In genomic region chr3:87367511-87367910, GRCm38 (mm10) we compare ENCODE assay signal across 39 mouse cellular contexts. TPM values are rescaled to one million over a fixed set of nuclear protein-coding genes. Genes with fewer than 3 reads are reported as not detected.
"Had no signal": no experiment of that assay in that cellular context is flagged by ENCODE, and none has a peak within 500 bp of the region (broad histone marks: within the 10 kb centered on the region; RNA-seq: fewer than 3 reads in every experiment).

No protein-coding gene starts in this region.

- H3K9me3 ChIP-seq: limb, embryonic 10.5 days; limb, embryonic 12.5 days; limb, embryonic 13.5 days; limb, embryonic 15.5 days; liver, embryonic 13.5 days; liver, embryonic 15.5 days; lung, embryonic 15.5 days; megakaryocyte, embryonic 14.5 days; midbrain, embryonic 10.5 days; midbrain, embryonic 12.5 days; midbrain, embryonic 13.5 days; midbrain, embryonic 15.5 days; neural tube, embryonic 12.5 days had no signal

- ATAC-seq: lung, postnatal 0 days; midbrain, embryonic 13.5 days; midbrain, embryonic 15.5 days; midbrain, embryonic 16.5 days had no signal

- H3K9ac ChIP-seq: limb, embryonic 12.5 days; limb, embryonic 13.5 days; limb, embryonic 15.5 days; liver, embryonic 13.5 days; liver, embryonic 14.5 days; liver, embryonic 15.5 days; lung, embryonic 14.5 days; lung, embryonic 15.5 days; midbrain, embryonic 12.5 days; midbrain, embryonic 13.5 days; midbrain, embryonic 15.5 days; neural tube, embryonic 12.5 days had no signal

- H3K27ac ChIP-seq: limb, embryonic 10.5 days; limb, embryonic 12.5 days; limb, embryonic 13.5 days; limb, embryonic 15.5 days; liver, embryonic 13.5 days; liver, embryonic 14.5 days; liver, embryonic 15.5 days; lung, embryonic 15.5 days; macrophage; midbrain, embryonic 10.5 days; midbrain, embryonic 12.5 days; midbrain, embryonic 13.5 days; midbrain, embryonic 15.5 days; neural tube, embryonic 12.5 days had no signal

- H3K4me2 ChIP-seq: limb, embryonic 12.5 days; limb, embryonic 13.5 days; limb, embryonic 15.5 days; liver, embryonic 11.5 days; liver, embryonic 13.5 days; liver, embryonic 15.5 days; lung, embryonic 14.5 days; lung, embryonic 15.5 days; midbrain, embryonic 11.5 days; midbrain, embryonic 12.5 days; midbrain, embryonic 13.5 days; midbrain, embryonic 15.5 days; neural tube, embryonic 12.5 days had no signal

- H3K4me3 ChIP-seq: limb, embryonic 10.5 days; limb, embryonic 12.5 days; limb, embryonic 13.5 days; limb, embryonic 15.5 days; liver, embryonic 13.5 days; liver, embryonic 15.5 days; lung, embryonic 15.5 days; megakaryocyte, embryonic 14.5 days; midbrain, embryonic 10.5 days; midbrain, embryonic 12.5 days; midbrain, embryonic 13.5 days; midbrain, embryonic 15.5 days; myocyte; neural tube, embryonic 12.5 days had no signal

- H3K4me1 ChIP-seq: limb, embryonic 10.5 days; limb, embryonic 12.5 days; limb, embryonic 13.5 days; limb, embryonic 15.5 days; liver, embryonic 13.5 days; liver, embryonic 15.5 days; lung, embryonic 15.5 days; megakaryocyte, embryonic 14.5 days; midbrain, embryonic 10.5 days; midbrain, embryonic 12.5 days; midbrain, embryonic 13.5 days; midbrain, embryonic 15.5 days; neural tube, embryonic 12.5 days had no signal

- H3K27me3 ChIP-seq: limb, embryonic 12.5 days; limb, embryonic 13.5 days; limb, embryonic 15.5 days; liver, embryonic 13.5 days; liver, embryonic 15.5 days; lung, embryonic 15.5 days; midbrain, embryonic 12.5 days; midbrain, embryonic 13.5 days; midbrain, embryonic 15.5 days; neural tube, embryonic 12.5 days had no signal

- H3K36me3 ChIP-seq: limb, embryonic 10.5 days; limb, embryonic 12.5 days; limb, embryonic 13.5 days; limb, embryonic 15.5 days; liver, embryonic 13.5 days; liver, embryonic 15.5 days; lung, embryonic 15.5 days; midbrain, embryonic 10.5 days; midbrain, embryonic 12.5 days; midbrain, embryonic 13.5 days; midbrain, embryonic 15.5 days; neural tube, embryonic 12.5 days had no signal

- DNase-seq: left cerebral cortex, postnatal 4 days; liver; liver, embryonic 13.5 days; lung, adult 18-20 months; lung, adult 2 months; lung, embryonic 14.5 days; lung, postnatal 10 days; lung, postnatal 14 days; lung, postnatal 36 days; lung, postnatal 4 days; midbrain, embryonic 14.5 days had no signal

RNA-seq across cellular contexts. Expression of gene Fcrl1, which starts 8.7 kb away (rescaled TPM):
- total RNA-seq: left cerebral cortex, postnatal 4 days; midbrain, postnatal 0 days had no signal
- polyA plus RNA-seq: limb, embryonic 10.5 days; limb, embryonic 12.5 days; lung, embryonic 14.5 days; lung, embryonic 15.5 days; midbrain, embryonic 10.5 days; midbrain, embryonic 11.5 days; midbrain, embryonic 15.5 days; myocyte; neural tube, embryonic 11.5 days had no signal

RNA-seq across cellular contexts. Expression of gene Cd5l, which starts 9.8 kb away (rescaled TPM):
- total RNA-seq: left cerebral cortex, adult 8-10 months; left cerebral cortex, postnatal 10 days; left cerebral cortex, postnatal 14 days; left cerebral cortex, postnatal 25 days; left cerebral cortex, postnatal 36 days; left cerebral cortex, postnatal 4 days; megakaryocyte-erythroid progenitor cell, adult 5-6 weeks; midbrain, postnatal 0 days; monocyte, adult 5-6 weeks had no signal
- polyA plus RNA-seq: limb, embryonic 10.5 days; limb, embryonic 12.5 days; midbrain, embryonic 10.5 days; midbrain, embryonic 13.5 days; midbrain, embryonic 14.5 days; midbrain, postnatal 0 days; myocyte; neural tube, embryonic 11.5 days had no signal
